Mouse (Mus musculus) megakaryocyte progenitor cell, adult 5-6 weeks (primary cell): ENCODE measurements at regions not wholly inside any gene's neighbourhood (a gene's known extent, or its start where the extent isn't known, plus 50 kb on each side); places are given as distances from the start of the nearest gene placed in this dataset.

ENCODE experiments used
- ATAC-seq: replicated peaks from 2 replicates; pipeline ENCODE4 v1.8.0; 2016; ENCODE audit warnings: mild to moderate bottlenecking, moderate TSS enrichment, inconsistent platforms; ENCODE audit not compliant: poor library complexity

DNA sequence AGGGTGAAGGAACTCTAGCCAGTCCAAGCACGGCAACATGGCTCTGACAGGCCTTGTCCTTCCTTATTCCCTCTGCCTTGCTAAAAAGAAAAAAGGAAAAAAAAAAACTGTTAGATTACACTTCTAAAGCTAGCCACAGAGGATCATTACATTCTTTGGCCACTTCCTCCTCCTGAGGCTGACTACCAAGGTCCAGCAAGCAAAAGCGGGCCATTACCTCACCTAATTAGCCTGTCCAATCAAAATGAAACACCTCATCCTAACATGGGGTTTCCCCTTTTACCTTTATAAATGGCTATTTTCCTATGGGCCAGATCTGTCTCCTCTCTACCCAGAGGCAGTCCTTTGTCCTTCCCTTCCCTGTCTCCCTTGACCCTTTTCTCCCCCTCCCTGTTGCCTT is 102.2 kb downstream of the Pih1h3b start:
- ATAC-seq: no peak

DNA sequence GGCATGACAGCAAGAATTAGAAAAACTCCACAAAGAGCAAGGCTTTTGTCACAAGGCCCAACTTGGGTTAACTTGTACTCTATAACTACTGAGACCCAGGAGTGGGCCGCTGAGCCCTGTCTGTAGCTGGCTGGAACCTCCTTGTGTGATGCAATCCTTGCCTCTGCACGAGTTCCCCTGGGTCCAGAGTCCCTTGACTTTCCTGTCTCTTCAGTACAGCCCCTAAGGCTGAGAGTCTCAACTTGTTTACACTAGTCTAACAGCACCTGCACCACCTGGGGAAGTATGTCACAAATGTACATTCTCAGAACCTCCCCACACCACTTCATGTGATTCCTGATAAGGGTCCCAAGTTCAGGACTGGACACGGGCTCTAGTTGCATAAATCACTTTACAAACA is 103.3 kb downstream of the Pih1h3b start:
- ATAC-seq: no peak

DNA sequence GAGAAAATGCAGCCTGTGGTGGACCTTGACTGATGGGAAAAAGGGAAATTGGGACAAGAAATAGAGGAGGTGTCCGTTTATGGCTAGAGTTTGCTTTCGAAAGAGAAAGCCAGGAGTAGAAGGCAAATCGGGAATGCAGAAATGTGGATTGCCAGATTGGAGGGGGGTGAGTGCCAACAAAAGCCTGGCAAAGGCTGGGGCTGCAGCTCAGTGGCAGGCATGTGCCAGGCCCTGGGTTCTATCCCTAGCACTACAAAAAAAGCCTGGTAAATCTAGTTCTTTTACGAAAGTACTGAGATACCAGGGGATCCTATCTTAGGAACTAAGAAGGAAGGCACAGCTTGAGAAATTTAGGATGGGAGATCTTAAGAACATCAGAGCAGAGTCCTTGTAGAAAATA is 117.2 kb downstream of the Pih1h3b start:
- ATAC-seq: no peak

DNA sequence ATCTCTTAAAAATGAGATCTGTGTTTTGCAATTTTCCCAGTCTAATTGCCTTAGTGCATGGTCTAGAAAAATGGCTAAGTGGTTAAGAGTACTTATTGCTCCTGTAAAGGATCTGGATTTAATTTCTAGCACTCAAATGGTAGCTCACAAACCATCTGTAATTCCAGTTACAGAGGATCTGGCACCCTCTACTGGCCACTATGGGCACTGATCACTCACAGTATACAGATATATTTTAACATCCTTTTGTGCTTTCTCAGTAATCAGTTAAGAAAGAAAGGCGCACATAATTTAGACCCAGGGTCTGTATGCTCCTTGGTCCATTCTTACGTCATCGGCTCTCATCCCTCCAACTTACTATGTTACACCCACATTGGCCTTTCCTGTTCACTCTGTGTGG is 120.3 kb downstream of the Pih1h3b start:
- peak; percentile 65 for ATAC-seq

DNA sequence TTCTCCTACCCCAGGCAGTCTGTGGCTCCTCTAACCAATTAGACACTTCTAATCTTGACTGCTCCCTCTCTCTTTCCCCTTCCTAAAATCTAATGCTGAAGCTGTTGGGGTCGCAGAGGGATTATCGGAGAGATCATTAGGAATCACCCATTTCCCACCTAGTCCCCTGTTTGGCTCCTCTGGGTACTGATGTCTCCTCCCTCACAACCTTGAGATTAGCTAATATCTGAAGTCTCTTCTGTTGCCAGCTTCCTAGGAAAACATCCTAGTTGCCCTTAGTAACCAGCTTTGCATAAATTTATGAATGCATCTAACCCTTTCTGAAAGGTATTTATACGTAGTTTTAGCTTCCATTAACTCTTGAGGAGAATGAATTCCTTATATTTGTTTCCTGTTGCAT is 138.4 kb upstream of the Frmpd3 start:
- ATAC-seq: no peak

DNA sequence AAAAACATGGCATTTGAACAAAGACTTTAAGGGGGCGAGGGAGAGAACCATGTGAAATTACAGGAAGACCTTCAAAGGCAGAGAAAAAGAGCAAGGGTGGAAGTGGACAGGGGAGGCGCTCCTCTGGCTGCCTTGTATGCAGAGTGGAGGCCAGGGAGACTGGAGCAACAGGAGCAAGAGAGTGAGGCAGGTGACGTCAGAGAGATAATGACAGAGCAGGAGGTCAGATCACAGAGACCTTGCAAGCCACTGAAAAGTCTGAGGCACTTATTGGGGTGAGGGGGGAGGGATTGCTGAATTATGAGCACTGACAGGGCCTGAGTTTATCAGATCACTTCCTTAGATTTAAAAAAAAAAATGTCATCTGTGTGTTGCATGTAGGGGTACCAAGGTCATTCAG is 133.3 kb upstream of the Frmpd3 start:
- no peak for ATAC-seq

DNA sequence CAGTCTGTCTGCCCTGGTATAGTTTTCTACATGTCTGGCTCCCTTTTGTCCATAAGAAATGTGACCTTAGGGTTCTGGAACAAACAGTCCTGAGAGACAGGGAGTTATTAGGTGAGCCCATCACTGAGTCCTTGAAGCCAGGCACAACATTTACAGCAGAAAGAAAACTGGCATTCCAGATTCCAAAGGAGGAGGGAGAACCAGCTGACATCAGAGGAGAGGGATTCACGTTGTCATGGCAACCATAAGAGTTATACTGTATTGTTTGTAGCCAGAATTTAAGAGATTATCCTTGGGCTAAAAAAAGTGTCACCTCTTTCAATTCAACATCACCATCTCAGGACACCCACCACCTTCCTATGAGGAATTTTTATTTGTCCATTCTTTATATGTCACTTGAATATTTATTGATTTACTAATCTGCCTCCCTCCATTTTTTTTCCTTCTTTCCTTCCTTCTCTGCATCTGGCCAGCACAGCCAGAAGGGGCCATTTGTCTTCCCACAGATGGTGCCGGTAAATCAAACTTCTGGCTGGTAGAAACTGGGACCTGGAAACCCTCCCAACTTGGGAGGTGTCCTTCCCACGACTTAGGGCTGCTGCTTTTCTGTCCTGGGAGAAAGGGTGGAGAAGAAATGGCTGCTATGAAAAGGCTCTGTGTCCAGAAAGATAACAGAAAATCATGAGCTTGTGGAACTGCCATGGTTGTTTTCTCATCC is 129.3 kb upstream of the Frmpd3 start:
- no peak for ATAC-seq

DNA sequence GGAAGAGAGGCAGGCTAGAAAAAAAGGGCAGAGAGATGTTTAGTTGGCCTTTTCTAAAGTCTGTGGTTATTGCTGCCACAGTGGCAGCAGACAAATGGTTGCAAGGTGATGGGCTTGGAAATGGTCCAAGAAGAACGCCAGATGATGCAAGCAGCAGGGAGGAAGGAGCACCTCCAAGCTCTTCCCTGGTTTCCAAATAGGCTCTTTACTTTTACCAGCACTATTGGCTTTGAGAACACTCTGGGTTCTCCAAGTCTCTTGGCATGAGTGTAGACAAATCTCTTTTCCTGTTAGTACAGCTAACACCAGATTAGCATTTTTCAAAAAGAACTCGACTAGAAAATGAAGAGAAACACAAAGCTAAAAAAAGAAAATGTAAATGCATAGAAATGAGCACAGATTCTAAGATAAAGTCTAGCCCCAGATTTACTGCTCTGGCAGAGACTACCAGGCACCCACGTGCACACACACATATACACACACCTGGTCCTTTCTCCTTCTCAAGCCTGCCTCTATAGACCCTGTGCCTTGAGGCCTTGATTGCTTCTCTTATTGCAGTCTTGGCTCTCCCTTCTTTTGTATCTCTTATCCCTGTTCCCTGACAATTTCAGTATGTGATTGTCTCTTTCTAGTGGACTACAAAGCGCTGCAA is 127.7 kb upstream of the Frmpd3 start:
- no peak for ATAC-seq

DNA sequence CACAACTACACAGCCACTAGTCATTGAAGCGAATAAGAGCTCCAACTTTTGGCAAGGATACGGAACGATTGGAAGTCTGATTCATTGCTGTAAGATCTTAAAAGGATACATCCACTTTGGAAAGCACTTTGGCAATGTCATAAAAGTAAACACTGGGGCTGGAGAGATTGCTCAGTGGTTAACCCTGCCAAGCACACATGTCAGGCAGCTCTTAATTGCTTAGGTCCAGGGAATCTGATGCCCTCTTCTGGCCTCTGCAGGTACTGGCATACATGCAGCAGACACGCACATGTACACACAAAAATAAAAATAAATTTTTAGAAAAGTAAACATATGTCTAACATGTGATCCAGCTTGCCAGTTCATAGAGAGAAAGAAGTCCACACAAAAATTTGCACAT is 86.3 kb upstream of the Frmpd3 start:
- no peak for ATAC-seq

DNA sequence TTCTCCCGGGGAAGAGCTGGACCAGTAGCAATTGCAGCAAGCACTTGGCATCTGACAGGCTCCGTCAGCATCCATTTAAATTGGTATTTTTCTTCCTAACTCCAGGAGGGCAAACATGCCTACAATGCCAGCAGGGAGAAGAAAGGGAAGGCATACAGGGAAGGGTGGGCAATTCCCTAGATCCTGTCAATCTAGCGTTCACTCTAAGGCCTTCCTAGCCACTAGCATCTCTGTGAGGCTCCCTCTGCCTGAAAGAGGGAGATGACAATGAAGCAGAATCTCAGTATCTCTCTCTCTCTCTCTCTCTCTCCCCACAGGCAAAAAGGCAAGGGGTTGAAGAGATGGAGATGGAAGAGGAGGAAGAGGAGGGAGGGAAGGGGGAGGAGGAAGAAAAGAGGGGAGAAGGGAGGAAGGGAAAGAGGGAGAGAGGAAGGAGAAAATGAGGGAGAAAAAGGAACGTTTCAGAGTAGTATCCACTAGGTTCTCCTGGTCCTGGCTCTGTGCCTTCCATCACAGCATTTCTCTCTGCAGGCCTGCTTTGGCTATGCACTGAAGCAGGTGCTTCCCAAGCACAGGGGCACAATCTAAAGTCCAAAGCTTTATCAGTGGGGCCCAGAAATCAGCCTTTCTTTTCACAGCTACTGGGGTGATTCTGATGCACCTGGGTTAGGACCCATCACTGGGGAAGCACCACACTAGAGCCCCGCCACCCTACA is 72.2 kb upstream of the Frmpd3 start:
- no peak for ATAC-seq

DNA sequence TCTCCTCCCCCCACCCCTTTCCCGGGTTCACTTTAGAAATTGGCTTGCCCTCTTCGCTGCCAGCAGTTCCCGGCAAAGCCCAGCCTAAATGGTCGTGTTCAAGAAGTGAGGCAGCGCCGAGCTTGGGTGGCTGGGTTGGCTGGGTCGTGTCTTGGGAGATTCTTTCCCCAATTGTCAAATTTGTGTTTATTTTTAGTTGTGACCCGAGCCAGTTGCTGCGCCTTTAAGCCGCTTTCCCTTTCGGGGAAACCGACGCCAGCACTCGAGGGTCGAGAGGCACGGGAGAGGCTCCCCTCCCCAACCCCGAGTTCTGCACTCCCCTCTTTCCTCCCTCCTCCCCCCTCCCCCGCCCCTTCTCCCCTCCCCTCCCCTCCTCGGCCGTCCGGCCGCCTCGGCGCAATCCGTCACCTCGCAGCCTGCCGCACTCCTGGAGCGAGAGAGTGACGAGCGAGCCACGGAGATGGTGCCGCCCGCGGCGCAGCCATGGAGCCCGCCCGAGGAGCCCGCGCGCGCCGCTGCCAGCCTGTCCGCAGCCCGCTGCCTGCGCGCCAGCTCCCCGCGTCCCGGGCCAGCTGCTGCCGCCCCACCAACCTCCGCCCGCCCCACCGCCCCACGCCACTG is 64.6 kb upstream of the Frmpd3 start:
- no peak for ATAC-seq

DNA sequence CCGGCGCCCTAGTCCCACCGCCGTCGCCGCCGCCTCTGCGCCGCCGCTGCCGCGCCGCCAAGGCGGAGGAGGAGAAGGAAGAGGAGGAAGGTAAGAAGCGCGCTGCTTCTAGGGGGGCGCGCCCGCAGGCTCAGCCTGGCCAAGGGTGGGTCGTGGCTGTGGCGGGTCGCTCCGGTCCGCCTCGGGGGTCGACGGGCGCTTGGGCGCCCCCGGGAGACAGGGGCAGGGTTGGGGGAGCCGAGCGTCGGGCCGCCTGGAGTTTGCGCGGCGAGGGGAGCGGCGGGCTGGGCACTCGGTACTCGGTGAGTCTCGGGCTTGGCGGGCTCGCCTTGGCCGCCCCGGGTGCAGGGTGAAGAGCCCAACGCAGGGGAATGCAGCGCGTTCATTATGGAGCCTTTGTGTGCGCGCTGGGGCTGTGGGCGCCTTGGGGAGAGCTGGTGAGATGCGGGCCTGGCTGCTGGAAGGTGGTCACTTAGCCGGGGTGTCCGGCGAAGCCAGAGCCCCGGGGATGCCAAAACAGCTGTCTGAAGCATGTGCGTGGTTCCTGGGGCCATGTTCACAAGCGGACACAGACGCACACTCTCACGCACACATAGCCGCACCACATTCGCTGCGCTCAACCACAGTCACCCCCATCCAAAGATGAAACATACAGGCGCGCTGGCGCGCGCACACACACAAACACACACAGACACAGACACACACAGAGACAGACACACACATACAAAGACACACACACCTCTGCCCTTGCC is 63.9 kb upstream of the Frmpd3 start:
- no peak for ATAC-seq

DNA sequence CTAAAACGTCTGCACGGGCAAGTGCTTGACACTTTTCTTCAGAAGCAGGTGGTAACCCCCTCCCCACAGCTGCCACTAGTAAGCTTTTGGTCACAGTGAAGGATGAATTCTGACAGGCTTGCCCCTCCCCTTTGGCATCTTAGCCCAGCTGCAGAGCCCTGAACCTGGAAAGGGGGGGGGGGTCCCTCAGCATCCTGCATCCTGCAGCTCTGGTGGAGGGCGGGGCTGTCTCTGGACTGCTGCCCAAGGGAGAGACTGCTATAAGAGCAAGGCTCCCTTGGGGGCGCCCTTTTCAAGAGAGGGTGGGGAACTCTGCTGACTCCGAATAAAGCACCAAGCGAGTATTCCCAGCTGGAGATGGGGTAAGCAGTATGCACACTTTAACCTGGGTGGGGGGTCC is 62.8 kb upstream of the Frmpd3 start:
- ATAC-seq: no peak

DNA sequence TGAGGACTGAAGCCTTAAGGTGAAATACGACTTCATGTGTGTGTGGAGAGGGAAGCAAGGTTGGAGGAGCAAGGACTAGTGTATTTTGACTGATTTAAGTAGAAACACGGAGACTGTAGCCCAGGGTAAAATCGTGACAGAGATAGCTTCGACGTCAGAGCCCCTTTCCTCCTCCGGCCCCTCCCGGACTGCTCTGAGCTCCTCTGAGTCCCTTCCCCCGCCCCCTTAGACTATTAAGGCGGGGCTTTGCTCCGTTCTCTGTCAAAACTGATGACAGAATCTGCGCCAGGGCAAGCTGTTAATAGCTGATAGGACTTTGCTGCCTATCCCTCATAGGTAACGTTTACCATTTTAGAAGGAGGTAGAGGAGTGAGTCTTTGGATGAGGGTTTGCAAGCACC is 62.0 kb upstream of the Frmpd3 start:
- peak; percentile 77 for ATAC-seq
